Mouse (Mus musculus): ENCODE data around the gene Rbbp4. TPM values are rescaled to one million over a fixed set of nuclear protein-coding genes. Genes with fewer than 3 reads are reported as not detected.
"Not testable (repeated sequence)": the region's sequence is repeated elsewhere in the genome, so short reads cannot be mapped to it uniquely, and the experiment has no call there.

Rbbp4 gene
- polyA plus RNA-seq, 1 experiment = 8.0 TPM

GRCm38 (mm10) chr4:129362771-129363170 is 27.6 kb upstream of the Rbbp4 start:
- H3K4me3 ChIP-seq (replicated peaks) = no peak overlapping the region
- peaks cover 15% of the 10 kb centered on the region for H3K4me1 ChIP-seq (ENCODE audit: control insufficient read depth)
- H3K9me3 ChIP-seq (ENCODE audit: control insufficient read depth, low read length) = no peaks in the 10 kb centered on the region
- TF ChIP-seq GATA1 (IDR thresholded peaks at IDR 0.05; ENCODE audit: low read length) (no peak), TAL1 (IDR thresholded peaks at IDR 0.05; ENCODE audit: low read length) (no peak)
- no peaks in the 10 kb centered on the region for H3K27me3 ChIP-seq (ENCODE audit: control insufficient read depth)
- H3K36me3 ChIP-seq (ENCODE audit: control insufficient read depth) = peaks cover 10% of the 10 kb centered on the region

- H3K9me3 ChIP-seq (ENCODE audit: control insufficient read depth, low read length); H3K4me3 ChIP-seq (replicated peaks); H3K27me3 ChIP-seq (ENCODE audit: control insufficient read depth): not testable (repeated sequence)
- peaks cover 14% of the 10 kb centered on the region for H3K36me3 ChIP-seq (ENCODE audit: control insufficient read depth)
- peaks cover 15% of the 10 kb centered on the region for H3K4me1 ChIP-seq (ENCODE audit: control insufficient read depth)
Observed at GRCm38 (mm10) chr4:129362238-129362637, 27.1 kb upstream of the Rbbp4 start.

- Histone ChIP-seq H3K36me3 (ENCODE audit: control insufficient read depth) (peaks cover 31% of the 10 kb centered on the region), H3K27me3 (ENCODE audit: control insufficient read depth) (no peaks in the 10 kb centered on the region), H3K4me1 (ENCODE audit: control insufficient read depth) (peaks cover 15% of the 10 kb centered on the region), H3K4me3 (replicated peaks) (no peak overlapping the region), H3K9me3 (ENCODE audit: control insufficient read depth, low read length) (no peaks in the 10 kb centered on the region)
- TF ChIP-seq GATA1 (IDR thresholded peaks at IDR 0.05; ENCODE audit: low read length) = no peak
- TF ChIP-seq TAL1 (IDR thresholded peaks at IDR 0.05; ENCODE audit: low read length) = no peak
Observed at GRCm38 (mm10) chr4:129357613-129358163, 22.5 kb upstream of the Rbbp4 start.

GRCm38 (mm10) chr4:129354236-129354635 is 19.1 kb upstream of the Rbbp4 start:
- Histone ChIP-seq H3K9me3 (ENCODE audit: control insufficient read depth, low read length) (no peaks in the 10 kb centered on the region), H3K27me3 (ENCODE audit: control insufficient read depth) (no peaks in the 10 kb centered on the region), H3K4me1 (ENCODE audit: control insufficient read depth) (peaks cover 8% of the 10 kb centered on the region), H3K4me3 (replicated peaks) (no peak overlapping the region), H3K36me3 (ENCODE audit: control insufficient read depth) (peaks cover 30% of the 10 kb centered on the region)
- TF ChIP-seq TAL1 (IDR thresholded peaks at IDR 0.05; ENCODE audit: low read length) = no peak
- no peak for TF ChIP-seq GATA1 (IDR thresholded peaks at IDR 0.05; ENCODE audit: low read length)

- peaks cover 32% of the 10 kb centered on the region for H3K36me3 ChIP-seq (ENCODE audit: control insufficient read depth)
- H3K4me3 ChIP-seq (replicated peaks) = no peak overlapping the region
- TF ChIP-seq TAL1 (IDR thresholded peaks at IDR 0.05; ENCODE audit: low read length) = no peak
- TF ChIP-seq GATA1 (IDR thresholded peaks at IDR 0.05; ENCODE audit: low read length) = no peak
- H3K4me1 ChIP-seq (ENCODE audit: control insufficient read depth) = peaks cover 8% of the 10 kb centered on the region
- no peaks in the 10 kb centered on the region for H3K27me3 ChIP-seq (ENCODE audit: control insufficient read depth)
- no peaks in the 10 kb centered on the region for H3K9me3 ChIP-seq (ENCODE audit: control insufficient read depth, low read length)
Observed at GRCm38 (mm10) chr4:129353176-129353575, 18.0 kb upstream of the Rbbp4 start.

GRCm38 (mm10) chr4:129351111-129351510 is 15.9 kb upstream of the Rbbp4 start:
- H3K9me3 ChIP-seq (ENCODE audit: control insufficient read depth, low read length) = no peaks in the 10 kb centered on the region
- peaks cover 8% of the 10 kb centered on the region for H3K4me1 ChIP-seq (ENCODE audit: control insufficient read depth)
- H3K36me3 ChIP-seq (ENCODE audit: control insufficient read depth) = peaks cover 35% of the 10 kb centered on the region
- H3K4me3 ChIP-seq (replicated peaks) = no peak overlapping the region
- TF ChIP-seq GATA1 (IDR thresholded peaks at IDR 0.05; ENCODE audit: low read length) (no peak), TAL1 (IDR thresholded peaks at IDR 0.05; ENCODE audit: low read length) (no peak)
- no peaks in the 10 kb centered on the region for H3K27me3 ChIP-seq (ENCODE audit: control insufficient read depth)

- H3K4me1 ChIP-seq (ENCODE audit: control insufficient read depth) = peaks cover 8% of the 10 kb centered on the region
- H3K36me3 ChIP-seq (ENCODE audit: control insufficient read depth) = peaks cover 34% of the 10 kb centered on the region
- TF ChIP-seq TAL1 (IDR thresholded peaks at IDR 0.05; ENCODE audit: low read length) (no peak), GATA1 (IDR thresholded peaks at IDR 0.05; ENCODE audit: low read length) (no peak)
- H3K4me3 ChIP-seq (replicated peaks) = no peak overlapping the region
- H3K27me3 ChIP-seq (ENCODE audit: control insufficient read depth) = no peaks in the 10 kb centered on the region
- no peaks in the 10 kb centered on the region for H3K9me3 ChIP-seq (ENCODE audit: control insufficient read depth, low read length)
Observed at GRCm38 (mm10) chr4:129350644-129351043, 15.5 kb upstream of the Rbbp4 start.

GRCm38 (mm10) chr4:129346481-129347154 is 11.4 kb upstream of the Rbbp4 start:
- Histone ChIP-seq H3K4me3 (replicated peaks) (no peak overlapping the region), H3K36me3 (ENCODE audit: control insufficient read depth) (peaks cover 58% of the 10 kb centered on the region), H3K27me3 (ENCODE audit: control insufficient read depth) (no peaks in the 10 kb centered on the region), H3K4me1 (ENCODE audit: control insufficient read depth) (no peaks in the 10 kb centered on the region; the same call in 1 of the 2 replicates), H3K9me3 (ENCODE audit: control insufficient read depth, low read length) (peaks cover 4% of the 10 kb centered on the region)
- no peak for TF ChIP-seq GATA1 (IDR thresholded peaks at IDR 0.05; ENCODE audit: low read length)
- TF ChIP-seq TAL1 (IDR thresholded peaks at IDR 0.05; ENCODE audit: low read length) = no peak

GRCm38 (mm10) chr4:129342705-129343104 is 7.5 kb upstream of the Rbbp4 start:
- Histone ChIP-seq H3K4me1 (ENCODE audit: control insufficient read depth) (peaks cover 35% of the 10 kb centered on the region), H3K27me3 (ENCODE audit: control insufficient read depth) (no peaks in the 10 kb centered on the region), H3K9me3 (ENCODE audit: control insufficient read depth, low read length) (peaks cover 4% of the 10 kb centered on the region), H3K36me3 (ENCODE audit: control insufficient read depth) (peaks cover 72% of the 10 kb centered on the region), H3K4me3 (replicated peaks) (no peak overlapping the region)
- TF ChIP-seq TAL1 (IDR thresholded peaks at IDR 0.05; ENCODE audit: low read length) = no peak
- TF ChIP-seq GATA1 (IDR thresholded peaks at IDR 0.05; ENCODE audit: low read length) = no peak
